Mouse (Mus musculus) stomach, postnatal 0 days (tissue): ENCODE data around the gene Fen1.

Experiments used
- CTCF ChIP-seq: IDR thresholded peaks from 2 replicates; pipeline ENCODE4 v1.5.1; 2016; ENCODE audit warnings: antibody characterized with exemption, low read depth, mild to moderate bottlenecking, moderate library complexity
- EP300 ChIP-seq: optimal IDR thresholded peaks from 2 replicates; pipeline ENCODE3; 2016; ENCODE audit warnings: antibody characterized with exemption

- TF ChIP-seq CTCF: peak; percentile 81
- no peak for TF ChIP-seq EP300
Observed at GRCm38 (mm10) chr19:10244183-10244582, 40.2 kb upstream of the Fen1 start.
